Mouse (Mus musculus): ENCODE results near the gene Olfr412.

The Olfr412 gene

DNA sequence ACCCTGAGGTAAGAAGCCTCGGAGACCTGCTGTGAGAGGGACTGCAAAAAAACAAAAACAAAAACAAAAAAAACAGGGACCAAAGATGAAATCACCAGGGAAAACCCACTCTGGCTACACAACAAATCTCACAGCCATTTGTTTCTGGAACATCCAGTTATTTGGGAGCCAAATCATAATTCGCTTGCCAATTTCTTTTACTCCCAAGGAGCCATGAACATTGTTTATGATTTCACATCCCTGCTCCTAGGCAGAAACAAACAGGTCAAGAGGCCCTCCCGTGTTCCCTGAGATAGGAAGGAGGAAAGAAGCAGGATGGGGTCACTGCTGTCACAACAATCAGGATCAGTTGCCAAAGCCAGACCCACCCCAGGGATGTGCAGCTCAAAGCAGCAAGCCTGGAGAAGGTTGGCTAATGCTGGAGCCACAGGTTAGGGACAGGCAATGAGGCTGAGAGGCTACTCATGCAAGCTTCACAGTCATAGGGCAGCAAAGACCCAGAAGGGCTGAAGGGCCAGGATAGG is 51.6 kb downstream of the Olfr412 start:
- no peak for DNase-seq (ENCODE audit: low spot score in 2 of 2)

- no peak for DNase-seq (ENCODE audit: low spot score in 2 of 2)
Observed at GRCm38 (mm10) chr11:74414112-74414511, 52.2 kb downstream of the Olfr412 start.

GRCm38 (mm10) chr11:74415736-74416135 is 53.9 kb downstream of the Olfr412 start:
- no peak for DNase-seq (ENCODE audit: low spot score in 2 of 2)

Measured in natural killer cell, adult 2 months (primary cell).